Mouse (Mus musculus) ES-Bruce4 (cell line): ENCODE measurements at regions not wholly inside any gene's neighbourhood (a gene's known extent, or its start where the extent isn't known, plus 50 kb on each side); places are given as distances from the start of the nearest gene placed in this dataset.

Experiments used
- H3K27ac ChIP-seq: 2 replicates; pipeline ENCODE4 v1.5.1; 2012; ENCODE audit warnings: low read length, inconsistent platforms; ENCODE audit not compliant: insufficient read depth
- H3K27me3 ChIP-seq: 2 replicates; pipeline ENCODE4 v1.6.1; 2012; ENCODE audit warnings: mild to moderate bottlenecking, low read length, inconsistent platforms; ENCODE audit not compliant: control insufficient read depth, poor library complexity, insufficient read depth, severe bottlenecking
- H3K36me3 ChIP-seq: 2 replicates; pipeline ENCODE4 v1.6.1; 2012; ENCODE audit warnings: inconsistent platforms, mild to moderate bottlenecking, low read length, moderate library complexity; ENCODE audit not compliant: control insufficient read depth, poor library complexity, insufficient read depth, severe bottlenecking
- H3K4me1 ChIP-seq: one replicate; pipeline ENCODE4 v1.8.1; 2011; ENCODE audit warnings: low read length; ENCODE audit not compliant: control insufficient read depth, insufficient read depth
- H3K4me3 ChIP-seq: 2 replicates; pipeline ENCODE4 v1.5.1; 2011; ENCODE audit warnings: low read depth, mild to moderate bottlenecking, low read length
- H3K9ac ChIP-seq: 2 replicates; pipeline ENCODE4 v1.6.1; 2012; ENCODE audit warnings: low read depth, mild to moderate bottlenecking, inconsistent platforms; ENCODE audit not compliant: poor library complexity, severe bottlenecking
- H3K9me3 ChIP-seq: replicated peaks from 2 replicates; pipeline ENCODE4 v1.6.1; 2012; ENCODE audit warnings: mild to moderate bottlenecking, low read length, inconsistent platforms; ENCODE audit not compliant: control insufficient read depth, poor library complexity, insufficient read depth, severe bottlenecking
- CTCF ChIP-seq: IDR thresholded peaks from one replicate; pipeline ENCODE4 v1.8.1; 2011; ENCODE audit warnings: low read depth, low read length
- EP300 ChIP-seq: IDR thresholded peaks from 2 replicates; pipeline ENCODE4 v1.6.1; 2011; ENCODE audit warnings: low read depth, low read length; ENCODE audit not compliant: insufficient read depth
- POLR2A ChIP-seq: IDR thresholded peaks from one replicate; pipeline ENCODE4 v1.8.1; 2011; ENCODE audit warnings: low read length; ENCODE audit not compliant: insufficient read depth

GRCm38 (mm10) chr6:50968546-50968945, 314.3 kb upstream of the Npvf start:
- TF ChIP-seq EP300 (no peak), POLR2A (no peak), CTCF (no peak)
- no peaks in the 10 kb centered on the region for H3K9me3 ChIP-seq
- no peaks in the 10 kb centered on the region for H3K36me3 ChIP-seq
- H3K27ac ChIP-seq, result no peak overlapping the region
- no peak overlapping the region for H3K9ac ChIP-seq
- H3K4me3 ChIP-seq, result no peak overlapping the region
- H3K27me3 ChIP-seq, result no peaks in the 10 kb centered on the region
- H3K4me1 ChIP-seq, result no peaks in the 10 kb centered on the region

- no peaks in the 10 kb centered on the region for H3K9me3 ChIP-seq
- no peak overlapping the region for H3K4me3 ChIP-seq
- no peaks in the 10 kb centered on the region for H3K27me3 ChIP-seq
- TF ChIP-seq POLR2A, result no peak
- TF ChIP-seq CTCF, result no peak
- TF ChIP-seq EP300, result no peak
- no peaks in the 10 kb centered on the region for H3K36me3 ChIP-seq
- H3K4me1 ChIP-seq, result no peaks in the 10 kb centered on the region
- H3K9ac ChIP-seq, result no peak overlapping the region
- no peak overlapping the region for H3K27ac ChIP-seq
Observed at GRCm38 (mm10) chr6:50969341-50969740, 315.1 kb upstream of the Npvf start.

DNA sequence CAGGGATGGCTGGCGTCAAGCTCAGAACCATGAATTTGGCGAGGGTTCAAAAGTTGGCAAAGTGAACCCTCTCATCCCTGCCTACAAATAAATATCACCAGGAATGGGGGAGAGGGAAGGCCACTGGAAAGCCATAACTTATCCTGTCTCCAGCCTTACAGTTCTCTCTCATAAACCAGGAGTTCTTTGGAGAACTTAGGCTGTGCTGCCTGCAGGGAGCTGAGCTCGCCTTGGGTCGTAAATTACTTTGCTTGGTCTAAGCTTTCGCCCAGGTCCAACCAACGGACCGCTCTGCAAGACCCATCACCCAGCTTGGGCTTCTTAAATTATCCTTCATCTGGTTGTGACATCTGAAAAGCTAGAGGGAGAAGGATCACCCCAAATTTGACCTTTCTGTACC, 315.8 kb upstream of the Npvf start:
- H3K27me3 ChIP-seq, result no peaks in the 10 kb centered on the region
- H3K4me3 ChIP-seq, result no peak overlapping the region
- no peak overlapping the region for H3K27ac ChIP-seq
- H3K9ac ChIP-seq, result no peak overlapping the region
- H3K36me3 ChIP-seq, result no peaks in the 10 kb centered on the region
- TF ChIP-seq EP300 (no peak), POLR2A (no peak), CTCF (no peak)
- no peaks in the 10 kb centered on the region for H3K9me3 ChIP-seq
- no peaks in the 10 kb centered on the region for H3K4me1 ChIP-seq

DNA sequence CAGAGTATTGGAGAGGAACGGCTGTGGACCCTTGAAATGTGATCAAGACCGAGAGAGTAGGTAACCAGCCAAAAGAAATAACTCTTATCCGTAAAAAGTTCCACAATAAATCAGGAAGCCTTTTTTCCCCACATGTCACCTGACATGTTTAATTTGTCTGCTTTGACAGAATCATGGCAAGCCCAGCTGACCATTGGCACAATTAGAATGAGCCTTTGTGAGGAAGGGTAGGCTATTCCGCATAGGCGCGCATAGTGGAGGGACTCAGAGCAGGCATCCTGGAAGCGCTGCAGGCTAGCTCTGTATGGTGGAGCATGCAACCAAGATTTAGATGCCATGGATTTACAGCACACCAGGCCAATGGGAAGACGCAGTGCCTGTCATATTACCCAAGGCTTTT, 316.5 kb upstream of the Npvf start:
- Histone ChIP-seq H3K27me3 (no peaks in the 10 kb centered on the region), H3K4me1 (no peaks in the 10 kb centered on the region), H3K27ac (no peak overlapping the region), H3K4me3 (no peak overlapping the region), H3K9ac (no peak overlapping the region), H3K36me3 (no peaks in the 10 kb centered on the region), H3K9me3 (no peaks in the 10 kb centered on the region)
- TF ChIP-seq CTCF (no peak), EP300 (no peak), POLR2A (no peak)

DNA sequence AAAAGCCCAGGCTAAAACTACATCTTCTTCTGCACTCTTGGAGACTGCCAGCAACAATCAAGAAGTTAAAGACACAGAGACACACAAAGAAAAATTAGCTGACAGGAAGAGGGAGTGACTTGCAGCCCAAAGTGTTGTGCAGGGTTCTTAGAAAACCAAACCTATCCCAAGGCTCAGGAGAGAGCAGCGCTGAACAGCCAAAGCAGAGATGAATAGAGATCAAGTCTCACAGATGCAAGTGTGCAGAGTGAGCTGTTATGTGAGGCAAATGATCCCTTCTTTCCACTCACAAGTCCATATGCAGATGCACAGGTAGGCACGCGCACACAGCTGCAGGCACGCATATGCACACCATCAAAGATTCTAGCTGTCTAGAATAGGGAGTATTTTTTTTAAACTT, 318.0 kb upstream of the Npvf start:
- Histone ChIP-seq H3K27ac (no peak overlapping the region), H3K27me3 (no peaks in the 10 kb centered on the region), H3K9ac (no peak overlapping the region), H3K9me3 (no peaks in the 10 kb centered on the region), H3K36me3 (no peaks in the 10 kb centered on the region), H3K4me1 (no peaks in the 10 kb centered on the region), H3K4me3 (no peak overlapping the region)
- no peak for TF ChIP-seq POLR2A

- H3K27ac ChIP-seq, result no peak overlapping the region
- H3K4me1 ChIP-seq, result no peaks in the 10 kb centered on the region
- TF ChIP-seq CTCF, result no peak
- no peak for TF ChIP-seq POLR2A
- TF ChIP-seq EP300, result no peak
Observed at GRCm38 (mm10) chr6:50973231-50973654, 319.0 kb upstream of the Npvf start.

DNA sequence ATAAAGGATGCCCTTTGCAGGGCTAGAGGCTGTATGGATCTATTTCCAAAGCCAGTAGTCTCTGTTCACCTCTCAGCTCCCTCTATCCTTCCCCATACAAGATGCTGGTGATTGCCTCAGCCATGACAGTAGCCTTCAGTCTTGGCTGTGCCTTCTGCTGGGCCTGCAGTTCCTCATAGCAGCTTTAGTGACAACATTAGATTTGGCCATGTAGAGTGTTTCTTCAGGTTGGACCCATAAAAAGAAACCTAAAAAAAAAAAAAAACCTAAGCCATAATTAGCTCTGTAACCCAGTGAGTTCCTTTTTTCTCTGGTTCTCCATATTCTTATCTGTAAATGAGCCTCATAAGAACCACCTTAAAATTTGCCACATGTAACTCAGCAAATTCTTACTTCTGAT, 319.6 kb upstream of the Npvf start:
- TF ChIP-seq POLR2A, result no peak
- no peak for TF ChIP-seq EP300
- TF ChIP-seq CTCF, result no peak
- no peak overlapping the region for H3K27ac ChIP-seq
- no peaks in the 10 kb centered on the region for H3K27me3 ChIP-seq
- no peaks in the 10 kb centered on the region for H3K4me1 ChIP-seq
- no peak overlapping the region for H3K9ac ChIP-seq
- no peak overlapping the region for H3K4me3 ChIP-seq
- H3K9me3 ChIP-seq, result no peaks in the 10 kb centered on the region
- no peaks in the 10 kb centered on the region for H3K36me3 ChIP-seq

More at GRCm38 (mm10) chr6:50973231-50973654, 319.0 kb upstream of the Npvf start:
- Histone ChIP-seq H3K27me3 (no peaks in the 10 kb centered on the region), H3K9me3 (no peaks in the 10 kb centered on the region), H3K9ac (no peak overlapping the region), H3K36me3 (no peaks in the 10 kb centered on the region), H3K4me3 (no peak overlapping the region)
